Mouse (Mus musculus): Measurements from ENCODE around the gene Slc25a25.
A peak's percentile ranks its signal among the peaks of the same experiment; 100 is the strongest.

Gene Slc25a25

DNA sequence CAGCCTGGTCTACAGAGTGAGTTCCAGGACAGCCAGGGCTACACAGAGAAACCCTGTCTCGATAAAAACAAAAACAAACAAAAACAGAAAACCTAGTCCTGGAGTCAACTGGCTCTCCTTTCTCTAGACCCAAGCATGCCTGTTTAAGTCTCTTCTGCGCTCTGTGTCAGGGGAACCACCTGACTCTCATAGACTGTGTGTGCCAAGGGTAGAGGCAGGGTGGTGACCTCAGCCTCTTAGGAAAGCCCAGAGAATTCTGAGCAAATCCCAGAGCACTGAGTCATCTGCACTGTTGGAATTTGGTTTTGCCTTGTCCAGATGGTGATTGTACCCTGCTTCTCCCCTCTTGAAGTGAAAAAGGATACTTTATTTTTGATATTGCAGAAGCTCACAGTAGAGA is 7.1 kb upstream of the Slc25a25 start:
- DNase-seq (ENCODE audit: low spot score), result no peak

DNA sequence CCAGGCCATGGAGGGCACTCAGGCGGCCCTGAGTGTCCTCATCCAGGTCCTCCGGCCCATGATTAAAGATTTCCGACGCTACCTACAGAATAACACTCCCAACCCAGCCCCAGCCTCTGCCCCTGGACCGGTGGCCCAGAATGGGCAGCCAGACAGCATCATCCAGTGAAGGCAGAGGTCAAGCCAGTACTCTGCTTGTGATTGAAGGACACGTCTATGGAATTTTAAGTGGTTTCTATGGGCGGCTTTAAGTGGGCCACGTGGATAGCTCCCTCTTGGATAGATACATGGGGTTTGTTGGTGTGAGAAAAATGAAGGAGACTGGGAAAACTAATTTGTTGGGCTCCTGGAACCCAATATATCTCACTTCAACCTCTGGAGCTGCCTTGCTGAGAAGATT is 3.9 kb upstream of the Slc25a25 start:
- DNase-seq (ENCODE audit: low spot score), result no peak

DNA sequence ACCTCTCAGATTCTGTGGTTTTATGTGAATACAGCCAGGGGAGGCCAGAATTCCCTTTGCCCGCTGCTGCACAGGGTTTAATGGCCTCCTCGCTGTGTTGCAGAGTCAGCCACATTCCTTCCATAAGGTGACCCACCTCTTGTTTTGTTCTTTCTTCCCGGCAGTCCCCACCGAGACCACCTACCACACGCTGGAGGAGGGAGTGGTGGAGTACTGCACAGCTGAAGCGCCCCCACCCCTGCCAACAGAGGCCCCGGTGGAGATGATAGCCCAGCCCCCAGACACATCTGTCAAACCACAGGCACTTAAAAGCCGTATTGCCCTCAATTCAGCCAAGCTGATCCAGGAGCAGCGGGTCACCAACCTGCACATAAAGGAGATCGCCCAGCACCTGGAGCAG is 3.4 kb upstream of the Slc25a25 start:
- no peak for DNase-seq (ENCODE audit: low spot score)

GRCm38 (mm10) chr2:32453641-32454303 is 2.5 kb upstream of the Slc25a25 start:
- no peak for DNase-seq (ENCODE audit: low spot score)

DNA sequence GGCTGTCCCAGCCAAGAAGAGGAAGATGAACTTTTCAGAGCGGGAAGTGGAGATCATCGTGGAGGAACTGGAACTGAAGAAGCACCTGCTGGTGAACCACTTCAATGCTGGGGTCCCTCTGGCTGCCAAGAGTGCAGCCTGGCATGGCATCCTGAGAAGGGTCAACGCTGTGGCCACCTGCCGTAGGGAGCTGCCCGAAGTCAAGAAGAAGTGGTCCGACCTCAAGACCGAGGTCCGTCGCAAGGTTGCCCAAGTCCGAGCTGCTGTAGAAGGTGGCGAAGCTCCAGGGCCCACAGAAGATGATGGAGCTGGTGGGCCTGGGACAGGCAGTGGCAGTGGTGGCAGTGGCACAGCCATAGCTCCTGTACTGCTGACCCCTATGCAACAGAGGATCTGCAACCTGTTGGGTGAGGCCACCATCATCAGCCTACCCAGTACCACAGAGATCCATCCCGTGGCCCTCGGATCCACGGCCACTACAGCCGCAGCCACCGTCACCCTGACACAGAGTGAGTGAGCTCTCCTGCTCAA is 1.3 kb upstream of the Slc25a25 start:
- no peak for DNase-seq (ENCODE audit: low spot score)

DNA sequence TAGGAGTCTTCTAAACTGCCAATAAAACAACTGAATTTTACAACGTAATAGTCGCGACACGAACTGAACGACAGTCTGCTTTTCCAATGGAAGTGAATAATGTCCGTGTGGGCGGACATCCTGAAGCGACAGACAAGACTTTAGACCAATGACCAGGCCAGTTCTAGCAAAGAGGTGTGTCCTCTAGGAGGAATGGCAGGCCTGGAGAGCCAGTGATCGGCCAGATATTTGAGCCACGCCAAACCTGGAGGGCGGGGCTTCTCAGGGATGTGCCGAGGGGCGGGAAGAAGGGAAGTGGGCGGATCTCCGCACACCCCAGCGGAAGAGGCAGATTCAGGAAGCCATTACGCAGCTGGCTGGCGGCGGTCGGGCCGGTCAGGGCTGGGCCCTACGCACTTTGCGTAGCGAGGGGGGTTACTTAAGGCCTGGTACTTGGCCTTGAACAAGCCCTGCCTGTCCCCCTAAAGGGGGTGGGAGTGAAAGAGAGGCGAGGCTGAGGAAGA is 676 bp upstream of the Slc25a25 start:
- peak; percentile 99 for DNase-seq (ENCODE audit: low spot score)

- no peak for DNase-seq (ENCODE audit: low spot score)
Observed at GRCm38 (mm10) chr2:32449761-32450754, 1.2 kb downstream of the Slc25a25 start, which contains the start of gene Naif1. TSS of gene Naif1 (plus strand) at chr2:32450457.

DNA sequence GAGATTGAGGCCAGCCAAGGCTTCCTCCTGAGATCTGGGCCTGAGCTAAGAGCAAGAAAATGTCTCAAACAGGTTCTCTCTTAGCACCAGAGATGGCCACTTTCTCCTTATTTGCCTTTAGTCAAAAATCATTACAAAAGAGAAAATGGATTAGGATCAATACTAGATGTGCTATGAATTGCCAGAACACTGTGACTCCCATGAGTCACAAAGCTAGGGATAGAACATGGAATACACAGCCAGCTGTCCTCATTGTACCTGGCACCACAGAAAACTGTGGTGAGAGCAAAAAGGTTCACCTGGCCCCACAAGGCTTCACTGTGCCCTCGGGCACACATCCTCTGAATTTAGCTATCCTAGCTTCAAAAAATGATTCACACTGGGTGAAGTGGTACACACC is 2.8 kb downstream of the Slc25a25 start:
- DNase-seq (ENCODE audit: low spot score), result no peak

DNA sequence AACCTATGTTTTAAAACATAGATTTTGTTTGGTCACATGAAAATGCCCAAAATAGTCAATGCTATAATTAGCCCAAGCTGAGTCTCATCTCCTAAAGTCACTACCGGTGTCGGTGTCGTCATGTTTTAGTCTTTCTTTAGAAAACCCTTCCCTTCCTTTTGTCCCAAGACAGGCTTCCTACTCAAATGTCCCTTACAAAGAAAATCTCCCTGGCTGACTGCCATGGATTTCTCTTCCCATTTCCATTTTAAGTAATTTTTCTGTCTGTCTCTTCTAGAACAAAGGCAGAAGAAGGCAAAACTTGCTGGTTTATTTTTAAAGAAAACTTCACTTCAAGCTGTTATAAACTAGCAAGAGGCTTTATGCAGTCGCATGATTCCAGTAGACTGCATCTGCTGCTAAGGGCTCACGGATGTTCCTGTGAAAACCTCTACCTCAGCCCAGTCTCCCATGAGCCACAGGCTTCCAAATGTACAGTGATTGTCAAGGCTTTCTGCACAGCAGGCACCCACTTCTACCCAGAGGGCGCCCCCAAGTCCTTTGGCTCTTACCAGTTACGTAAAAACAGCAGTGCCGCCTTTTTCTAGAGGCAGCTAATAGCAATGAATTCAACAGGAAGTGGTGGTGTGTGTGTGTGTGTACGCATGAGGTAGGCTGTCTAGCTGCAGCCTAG is 3.8 kb downstream of the Slc25a25 start:
- no peak for DNase-seq (ENCODE audit: low spot score)

DNA sequence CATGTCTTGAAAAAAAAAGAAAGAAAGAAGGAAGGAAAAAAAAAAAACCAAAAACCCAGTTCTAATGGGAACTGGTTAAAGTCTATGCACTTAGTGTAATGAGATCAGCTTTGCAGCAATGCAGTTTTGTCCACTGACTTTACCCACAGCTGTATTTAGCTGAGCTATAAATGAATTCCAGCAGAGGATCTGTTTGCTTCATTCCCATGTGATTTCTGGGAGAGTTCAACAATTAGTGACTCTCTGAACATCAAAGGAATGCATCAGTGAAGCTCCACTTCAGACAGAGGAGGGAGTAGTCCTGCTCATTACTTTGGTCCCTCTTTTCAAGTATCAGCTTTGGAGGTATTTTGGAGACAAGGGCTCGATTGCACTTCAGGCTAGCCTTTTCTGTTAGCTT is 5.7 kb downstream of the Slc25a25 start:
- no peak for DNase-seq (ENCODE audit: low spot score)

GRCm38 (mm10) chr2:32441550-32441949 is 9.7 kb downstream of the Slc25a25 start:
- DNase-seq (ENCODE audit: low spot score), result no peak

- DNase-seq (ENCODE audit: low spot score), result no peak
Observed at GRCm38 (mm10) chr2:32440632-32441031, 10.6 kb downstream of the Slc25a25 start.

GRCm38 (mm10) chr2:32440164-32440563 is 11.1 kb downstream of the Slc25a25 start:
- DNase-seq (ENCODE audit: low spot score), result no peak

- DNase-seq (ENCODE audit: low spot score), result peak; percentile 26
Observed at GRCm38 (mm10) chr2:32439177-32439576, 12.1 kb downstream of the Slc25a25 start.

GRCm38 (mm10) chr2:32438733-32439132 is 12.5 kb downstream of the Slc25a25 start:
- no peak for DNase-seq (ENCODE audit: low spot score)

DNA sequence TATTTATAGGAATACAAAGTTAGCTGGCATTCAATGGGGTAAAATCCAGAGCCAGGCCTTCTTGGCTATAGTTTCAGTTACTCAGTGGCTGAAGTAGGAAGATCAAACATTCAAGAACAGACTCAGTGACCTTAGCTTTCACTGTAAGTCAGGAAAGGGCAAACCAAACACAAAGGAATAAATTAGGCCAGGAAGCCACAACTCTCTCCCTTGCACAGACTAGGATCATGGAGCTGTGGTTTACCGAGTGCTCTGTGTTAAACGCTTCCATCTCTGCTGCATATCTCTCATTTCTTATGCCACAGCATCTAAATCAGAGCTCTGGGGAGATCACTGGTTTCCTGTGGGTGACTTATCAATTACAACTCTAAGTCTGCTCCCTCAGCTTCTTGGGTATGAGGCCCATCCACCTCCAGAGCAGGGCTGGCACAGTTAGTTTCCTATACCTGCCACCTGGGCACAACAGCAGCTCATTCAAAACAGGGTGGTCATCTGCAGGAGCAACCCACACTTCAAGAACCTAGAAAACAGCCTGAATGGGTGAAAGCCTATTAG is 13.6 kb downstream of the Slc25a25 start:
- DNase-seq (ENCODE audit: low spot score), result no peak

- DNase-seq (ENCODE audit: low spot score), result peak; percentile 23
Observed at GRCm38 (mm10) chr2:32436686-32437372, 14.4 kb downstream of the Slc25a25 start.

DNA sequence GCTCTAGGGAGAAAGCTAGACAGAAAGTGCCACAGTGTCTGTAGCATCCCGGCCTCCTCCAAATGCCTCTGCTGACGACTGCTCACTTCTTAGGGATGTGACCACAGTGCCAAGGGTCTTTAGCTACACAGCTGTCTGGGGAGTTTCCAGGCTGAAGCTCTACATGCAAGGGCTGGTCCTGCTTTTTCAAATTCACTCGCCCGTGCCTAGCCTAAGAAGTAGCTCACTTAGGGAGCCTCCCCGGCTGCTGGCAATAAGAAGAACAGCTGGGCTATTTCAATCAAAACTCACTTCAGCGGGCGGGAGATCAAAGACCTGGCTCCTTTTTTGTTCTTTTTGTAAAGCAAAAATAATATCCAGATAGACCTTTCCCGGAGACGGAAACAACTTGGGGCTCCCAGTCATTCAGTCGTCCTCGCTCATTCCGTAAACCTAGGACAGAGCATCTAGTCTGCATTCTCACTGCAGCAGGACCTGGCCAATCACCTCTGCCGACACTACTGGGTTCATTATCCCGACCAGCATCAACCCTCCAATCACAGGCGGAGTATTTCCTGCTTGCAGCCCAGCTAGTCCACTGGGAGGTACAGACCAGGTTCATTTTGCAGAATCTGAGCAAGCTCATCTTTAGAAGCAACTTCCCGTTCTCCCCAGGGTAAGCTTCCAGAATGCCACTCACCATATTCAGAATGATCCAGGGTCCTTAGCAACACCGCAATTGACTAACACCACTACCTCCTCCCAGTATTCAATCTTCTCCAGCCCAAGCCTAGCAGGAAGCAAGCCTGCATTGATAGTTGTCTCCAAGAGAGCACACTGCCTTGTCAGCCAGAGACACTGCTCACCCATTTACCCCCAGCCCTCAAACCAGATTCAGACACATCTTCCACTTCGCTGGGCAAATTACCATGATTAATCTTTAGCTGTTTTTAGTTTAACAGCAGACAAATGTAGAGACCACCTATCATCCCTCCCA is 20.3 kb downstream of the Slc25a25 start:
- DNase-seq (ENCODE audit: low spot score), result peak; percentile 92

DNA sequence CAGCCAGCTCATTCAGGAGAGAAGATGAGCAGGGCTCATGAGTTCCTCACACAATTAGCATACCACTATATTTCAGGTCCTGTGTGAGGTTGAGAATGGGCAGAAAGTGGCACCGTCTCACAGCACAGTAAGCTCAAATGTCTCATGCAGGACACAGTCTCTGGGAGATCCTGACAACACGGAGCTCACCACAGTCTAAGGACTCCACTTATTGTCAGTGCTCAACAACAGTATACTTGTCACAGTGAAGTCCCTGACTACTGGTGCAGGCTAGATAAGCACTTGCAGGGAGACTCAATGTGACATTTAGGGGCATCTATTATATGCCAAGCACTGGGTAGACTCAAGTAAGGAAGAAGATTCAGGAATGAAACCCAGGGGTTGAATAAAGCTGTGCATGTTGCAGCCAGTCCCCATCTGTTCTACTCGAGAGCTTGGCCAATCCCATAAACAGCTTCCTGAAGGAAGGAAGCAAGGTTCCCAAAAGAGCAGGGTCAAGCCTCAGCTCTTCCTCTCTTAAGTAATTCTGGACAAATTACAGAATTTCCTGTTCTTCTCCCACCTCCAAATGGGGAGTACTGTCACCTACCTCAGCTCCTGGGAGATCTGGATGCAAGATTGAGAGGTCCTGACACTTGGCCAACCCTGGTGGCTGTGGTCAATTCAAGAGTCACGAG is 21.9 kb downstream of the Slc25a25 start:
- no peak for DNase-seq (ENCODE audit: low spot score)
